Comparison of ENCODE assay signal across 17 mouse cellular contexts in the genomic region with DNA sequence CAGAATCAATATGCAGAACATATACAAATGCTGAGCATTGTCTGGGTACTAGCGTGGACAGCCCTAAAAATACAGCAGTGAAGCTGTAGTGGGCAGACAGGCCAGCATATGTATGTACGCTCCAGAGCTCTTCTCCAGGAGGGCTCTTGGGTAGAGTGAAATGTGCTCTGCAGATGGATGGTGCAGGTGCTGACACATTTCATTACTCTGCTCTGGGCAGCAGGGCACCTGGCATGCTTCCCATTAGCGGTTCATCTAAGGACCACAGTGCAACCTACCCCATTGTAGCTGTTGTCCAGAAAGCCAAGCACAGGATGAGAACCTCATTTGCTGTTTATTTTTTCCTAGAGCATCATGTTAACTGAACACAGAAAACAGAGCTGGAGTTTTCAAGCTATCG.
DNase-seq lines count a peak whose midpoint lies in the region; ATAC-seq and TF ChIP-seq lines count a peak whose summit lies in the region.
"Had no signal": no experiment of that assay in that cellular context is flagged by ENCODE, and none has a peak within 500 bp of the region (broad histone marks: within the 10 kb centered on the region; RNA-seq: fewer than 3 reads in every experiment).

No protein-coding gene starts in this region.

- no peak for DNase-seq in hindbrain, embryonic 10.5 days (ENCODE audit: low spot score)
- peak; percentile 7 for DNase-seq in brain, embryonic 14.5 days (ENCODE audit: low read depth)
- DNase-seq in cerebellum, adult 2 months: peak; percentile 61 to 81
- peak; percentile 79 to 88 for DNase-seq in cerebellum, postnatal 25 days
- no peak for DNase-seq in thymus, adult 18-20 months
- no peak for DNase-seq in lung, postnatal 25 days (ENCODE audit: low spot score)
- DNase-seq: adrenal gland, postnatal 36 days; gastrocnemius, adult 2 months; kidney, postnatal 36 days; thymus, postnatal 14 days had no signal

- H3K36me3 ChIP-seq in hindbrain, embryonic 16.5 days (ENCODE audit: control insufficient read depth, insufficient read depth, low read length): no peaks in the 10 kb centered on the region
- no peaks in the 10 kb centered on the region for H3K36me3 ChIP-seq in hindbrain, embryonic 10.5 days
- H3K36me3 ChIP-seq: forebrain, embryonic 10.5 days; hindbrain, embryonic 15.5 days had no signal

- peak; percentile 45; the same call in 1 of the 2 replicates for ATAC-seq in hindbrain, embryonic 16.5 days
- ATAC-seq: CD4-positive, CD25-positive, alpha-beta regulatory T cell, adult 4 months; intestine, postnatal 0 days had no signal

- no peak overlapping the region for H3K4me3 ChIP-seq in hindbrain, embryonic 16.5 days (ENCODE audit: low read length)
- H3K4me3 ChIP-seq in hindbrain, embryonic 10.5 days: no peak overlapping the region
- H3K4me3 ChIP-seq in cerebellum, adult 2 months (replicated peaks; ENCODE audit: insufficient read depth, low read depth, low read length): no peak overlapping the region
- H3K4me3 ChIP-seq: forebrain, embryonic 10.5 days; gastrocnemius, adult 2 months; hindbrain, embryonic 15.5 days had no signal

- no peaks in the 10 kb centered on the region for H3K9me3 ChIP-seq in hindbrain, embryonic 16.5 days (ENCODE audit: control insufficient read depth, low read length)
- H3K9me3 ChIP-seq in hindbrain, embryonic 10.5 days: no peaks in the 10 kb centered on the region
- H3K9me3 ChIP-seq: forebrain, embryonic 10.5 days; hindbrain, embryonic 15.5 days had no signal

- H3K4me1 ChIP-seq in hindbrain, embryonic 16.5 days (ENCODE audit: control insufficient read depth, insufficient read depth, low read depth, low read length): no peaks in the 10 kb centered on the region
- H3K4me1 ChIP-seq in hindbrain, embryonic 10.5 days (replicated peaks): no peaks in the 10 kb centered on the region
- no peaks in the 10 kb centered on the region for H3K4me1 ChIP-seq in cerebellum, adult 2 months (ENCODE audit: control insufficient read depth, insufficient read depth, low read length)
- H3K4me1 ChIP-seq: forebrain, embryonic 10.5 days; hindbrain, embryonic 15.5 days had no signal

- H3K27me3 ChIP-seq in hindbrain, embryonic 16.5 days (replicated peaks; ENCODE audit: control insufficient read depth, insufficient read depth, low read length): no peaks in the 10 kb centered on the region
- H3K27me3 ChIP-seq in hindbrain, embryonic 10.5 days (ENCODE audit: insufficient read depth, poor library complexity, severe bottlenecking): no peaks in the 10 kb centered on the region
- no peaks in the 10 kb centered on the region for H3K27me3 ChIP-seq in cerebellum, adult 2 months (ENCODE audit: control insufficient read depth, insufficient read depth, low read length)
- H3K27me3 ChIP-seq: hindbrain, embryonic 15.5 days had no signal

- no peak overlapping the region for H3K27ac ChIP-seq in hindbrain, embryonic 16.5 days (ENCODE audit: low read depth, low read length)
- no peak overlapping the region for H3K27ac ChIP-seq in hindbrain, embryonic 10.5 days
- no peak overlapping the region for H3K27ac ChIP-seq in cerebellum, adult 2 months (ENCODE audit: insufficient read depth, low read length)
- H3K27ac ChIP-seq: forebrain, embryonic 10.5 days; gastrocnemius, adult 2 months; hindbrain, embryonic 15.5 days; macrophage had no signal

- TF ChIP-seq CTCF in brain, embryonic 14.5 days (IDR thresholded peaks at IDR 0.05; ENCODE audit: borderline replicate concordance, extremely low read depth, insufficient read depth, insufficient read length): no peak
- TF ChIP-seq CTCF in cerebellum, adult 2 months (IDR thresholded peaks at IDR 0.05; ENCODE audit: borderline replicate concordance, insufficient read depth, low read depth, low read length): no peak

- no peak overlapping the region for H3K4me2 ChIP-seq in hindbrain, embryonic 16.5 days (ENCODE audit: low read length)
- H3K4me2 ChIP-seq: hindbrain, embryonic 15.5 days; midbrain, embryonic 11.5 days had no signal

- no peak overlapping the region for H3K9ac ChIP-seq in hindbrain, embryonic 16.5 days (ENCODE audit: low read depth, low read length)
- H3K9ac ChIP-seq: hindbrain, embryonic 15.5 days had no signal

- 74% methylated on average over 4 of the region's 4 CpGs for WGBS in hindbrain, embryonic 16.5 days
- 91% methylated on average over 4 of the region's 4 CpGs for WGBS in hindbrain, embryonic 10.5 days
- WGBS in cerebellum, adult 2 months: 25% methylated on average over 4 of the region's 4 CpGs

- TF ChIP-seq POLR2A in brain, embryonic 14.5 days (IDR thresholded peaks at IDR 0.05; ENCODE audit: borderline replicate concordance, extremely low read depth, insufficient read depth, insufficient read length, poor library complexity, severe bottlenecking): no peak
- no peak for TF ChIP-seq POLR2A in cerebellum, adult 2 months (IDR thresholded peaks at IDR 0.05; ENCODE audit: borderline replicate concordance, insufficient read depth, low read length)

Comparison
In these comparisons a context has a peak if more than half of its experiments do, and no peak if none do; other contexts are left out.
1. DNase-seq: peak in brain, embryonic 14.5 days (single experiment), cerebellum, adult 2 months (2 of 2) and cerebellum, postnatal 25 days (2 of 2); none in hindbrain, embryonic 10.5 days (single experiment), thymus, adult 18-20 months (0 of 2) and lung, postnatal 25 days (single experiment).